Mouse (Mus musculus) CD4-positive helper T cell, adult 2 months (primary cell): ENCODE results near the gene St6galnac6.
A peak's percentile ranks its signal among the peaks of the same experiment; 100 is the strongest.

Experiments
- DNase-seq: peaks from one replicate; pipeline ENCODE4 v3.0.0-alpha.2; 2012; ENCODE audit warnings: low read depth, missing footprints, low spot score

Gene St6galnac6

GRCm38 (mm10) chr2:32637778-32638281, 38.3 kb downstream of the St6galnac6 start:
- peak; percentile 29 for DNase-seq

DNA sequence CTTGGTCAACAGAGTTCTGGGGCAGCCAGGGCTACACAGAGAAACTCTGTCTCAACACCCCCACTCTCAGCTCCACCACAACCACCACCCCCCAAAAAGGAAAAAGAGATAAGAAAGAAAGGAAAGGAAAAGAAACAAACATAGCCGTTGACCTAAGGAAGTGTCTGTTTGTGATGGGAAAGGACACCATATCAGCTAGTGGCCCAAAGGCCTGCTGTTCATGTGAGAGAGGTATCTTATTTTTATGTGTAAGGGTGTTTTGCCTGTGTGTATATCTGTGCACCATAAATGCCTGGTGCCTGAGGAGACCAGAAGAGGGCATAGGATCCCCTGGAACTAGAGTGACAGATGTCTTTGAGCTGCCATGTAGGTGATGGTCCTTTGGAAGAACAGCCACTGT, 40.1 kb downstream of the St6galnac6 start:
- DNase-seq, result no peak

GRCm38 (mm10) chr2:32640550-32641051, 41.1 kb downstream of the St6galnac6 start:
- DNase-seq, result no peak

- DNase-seq, result no peak
Observed at GRCm38 (mm10) chr2:32641810-32642209, 42.3 kb downstream of the St6galnac6 start.

DNA sequence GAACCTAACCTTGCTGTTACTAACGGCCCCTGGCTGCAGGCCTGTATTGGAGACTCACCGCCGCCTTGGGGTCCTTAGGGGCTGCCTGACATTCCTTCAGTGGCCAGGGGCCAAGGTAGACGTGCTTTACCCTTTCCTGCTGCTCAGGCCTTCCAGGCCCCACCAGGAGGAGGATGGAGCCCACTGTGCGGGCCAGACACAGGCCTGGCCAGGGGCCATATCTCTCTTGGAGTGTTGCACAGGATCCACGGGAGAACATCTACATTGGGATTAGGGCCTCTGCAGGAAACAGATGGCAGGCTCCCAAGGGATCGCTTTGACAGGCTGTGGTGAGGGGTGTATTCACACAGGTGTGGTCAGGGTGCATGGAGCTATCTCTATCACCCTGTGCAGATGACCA, 43.3 kb downstream of the St6galnac6 start:
- no peak for DNase-seq

DNA sequence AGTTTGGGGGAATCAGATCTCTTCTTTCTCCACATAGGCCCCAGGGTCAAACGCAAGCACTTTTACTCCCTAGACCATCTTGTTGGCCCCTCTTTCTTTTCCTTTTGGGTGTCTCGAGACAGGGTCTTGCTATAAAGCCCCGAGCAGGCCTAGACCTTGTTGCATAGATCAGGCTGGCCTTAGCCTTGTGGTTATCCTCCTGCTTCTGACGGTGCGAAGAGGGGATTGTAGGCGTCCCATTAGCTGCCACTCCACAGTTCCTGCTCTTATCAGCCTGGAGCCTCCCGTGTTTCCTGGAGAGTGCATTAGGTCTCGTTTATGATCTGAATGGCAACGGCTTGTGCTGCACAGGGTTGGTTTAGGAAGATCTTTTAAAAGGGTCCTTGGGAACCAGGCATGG, 44.6 kb downstream of the St6galnac6 start:
- DNase-seq, result no peak

DNA sequence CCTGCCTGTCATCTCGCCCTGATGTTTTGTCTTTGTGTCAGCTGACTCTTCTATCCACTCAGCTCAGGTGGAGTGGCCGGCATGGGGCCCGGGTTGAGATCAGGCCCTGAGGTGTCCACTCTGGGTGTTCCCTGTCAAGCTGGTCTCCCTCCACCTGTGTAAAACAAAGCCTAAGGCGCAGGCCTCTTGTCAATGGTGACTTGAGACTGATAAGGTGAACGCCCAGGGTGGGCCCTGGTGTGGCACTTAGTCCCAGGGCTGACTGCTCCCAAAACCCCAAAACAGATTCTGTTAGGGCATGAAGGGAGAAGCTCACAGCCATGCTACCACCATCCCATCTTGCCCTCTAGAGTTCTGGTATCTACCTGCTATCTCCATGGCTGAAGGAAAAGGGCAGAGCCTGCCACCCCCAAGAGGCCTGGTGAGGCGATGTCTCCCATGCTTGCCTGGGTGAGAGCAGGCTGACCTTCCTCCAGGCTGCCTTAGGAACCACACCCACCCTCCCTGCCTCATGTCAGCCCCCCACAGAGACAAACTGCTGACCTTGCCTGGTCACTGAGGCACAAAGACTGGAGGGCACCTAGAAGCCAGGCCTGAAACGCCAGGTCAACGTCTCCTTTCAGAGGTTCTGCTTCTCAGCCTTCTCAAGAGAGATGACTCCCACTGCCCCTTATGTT, 45.4 kb downstream of the St6galnac6 start:
- DNase-seq, result no peak

- no peak for DNase-seq
Observed at GRCm38 (mm10) chr2:32645647-32646046, 46.1 kb downstream of the St6galnac6 start.

DNA sequence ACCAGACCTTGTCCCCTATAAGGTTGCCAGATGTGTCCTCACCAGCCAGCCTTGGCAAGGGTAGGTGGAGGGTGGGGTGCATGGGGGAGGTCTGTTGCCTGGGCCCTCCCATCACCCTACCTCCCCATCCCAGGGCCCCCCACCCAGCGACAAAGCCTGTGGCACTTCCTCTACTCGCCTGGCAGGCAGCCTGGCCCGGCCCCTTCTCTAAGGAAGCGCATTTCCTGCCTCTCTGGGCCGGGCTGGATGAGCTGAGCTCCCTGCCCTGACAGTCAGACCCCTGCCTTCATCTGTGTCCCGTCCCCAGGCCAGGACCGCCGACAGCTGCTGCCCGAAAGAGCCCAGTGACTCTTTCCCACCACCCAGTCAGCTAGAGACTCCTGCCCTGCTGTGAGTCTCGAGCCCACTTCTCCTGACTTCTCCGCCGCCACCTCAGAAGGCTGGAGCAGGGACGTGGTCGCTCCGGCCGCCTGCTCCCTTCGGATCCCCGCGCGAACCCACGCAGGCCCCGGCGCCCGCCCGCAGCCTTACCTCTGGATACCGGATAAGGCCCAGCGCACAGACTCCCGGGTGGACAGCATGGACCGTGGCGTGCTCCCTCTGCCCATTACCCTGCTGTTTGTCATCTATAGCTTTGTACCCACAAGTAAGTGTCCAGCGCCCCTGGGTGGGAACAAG, 47.0 kb downstream of the St6galnac6 start, which contains the start of gene Eng:
Gene Eng, plus strand, starts transcription at position 217 of the 678 bp plus-strand sequence.
- no peak for DNase-seq

DNA sequence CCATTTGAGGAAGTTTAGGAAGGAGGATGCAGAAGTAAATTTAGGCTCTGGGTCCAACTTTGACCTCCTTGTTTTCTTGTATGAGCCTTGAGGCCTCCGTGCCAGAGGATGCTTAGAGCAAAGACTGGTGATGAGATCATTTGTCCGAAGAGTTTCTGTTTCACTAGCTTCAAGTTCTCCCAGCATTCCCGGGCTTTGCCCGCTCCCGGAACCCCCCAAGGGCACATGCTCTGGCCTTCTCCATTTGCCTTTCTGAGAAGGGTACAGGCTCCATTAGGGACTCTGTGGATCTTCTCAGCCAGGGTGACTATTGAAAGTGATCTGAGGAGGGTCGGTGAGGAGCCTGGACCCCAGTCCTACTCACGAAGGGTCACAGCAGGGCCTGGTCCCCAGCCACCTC, 47.9 kb downstream of the St6galnac6 start:
- DNase-seq, result no peak

DNA sequence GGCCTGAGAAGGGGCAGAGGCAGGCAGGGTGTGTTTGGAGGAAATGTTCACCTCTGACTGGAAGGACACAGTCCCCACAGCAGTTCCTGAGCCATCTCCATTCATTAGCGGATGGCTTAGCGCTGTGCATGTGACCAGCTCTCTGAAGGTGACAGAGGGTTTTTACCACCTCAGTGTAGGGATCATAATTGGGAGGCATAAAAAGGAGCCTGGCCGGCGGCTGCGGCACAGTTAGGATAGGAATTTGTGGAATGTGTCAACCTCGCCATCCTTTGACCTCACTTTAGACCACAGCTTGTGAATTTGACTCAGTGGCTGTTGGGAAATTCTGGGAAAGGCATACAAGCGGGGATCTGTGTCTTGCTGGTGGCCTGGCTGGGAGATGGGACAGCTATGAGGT, 54.3 kb downstream of the St6galnac6 start:
- DNase-seq, result no peak

DNA sequence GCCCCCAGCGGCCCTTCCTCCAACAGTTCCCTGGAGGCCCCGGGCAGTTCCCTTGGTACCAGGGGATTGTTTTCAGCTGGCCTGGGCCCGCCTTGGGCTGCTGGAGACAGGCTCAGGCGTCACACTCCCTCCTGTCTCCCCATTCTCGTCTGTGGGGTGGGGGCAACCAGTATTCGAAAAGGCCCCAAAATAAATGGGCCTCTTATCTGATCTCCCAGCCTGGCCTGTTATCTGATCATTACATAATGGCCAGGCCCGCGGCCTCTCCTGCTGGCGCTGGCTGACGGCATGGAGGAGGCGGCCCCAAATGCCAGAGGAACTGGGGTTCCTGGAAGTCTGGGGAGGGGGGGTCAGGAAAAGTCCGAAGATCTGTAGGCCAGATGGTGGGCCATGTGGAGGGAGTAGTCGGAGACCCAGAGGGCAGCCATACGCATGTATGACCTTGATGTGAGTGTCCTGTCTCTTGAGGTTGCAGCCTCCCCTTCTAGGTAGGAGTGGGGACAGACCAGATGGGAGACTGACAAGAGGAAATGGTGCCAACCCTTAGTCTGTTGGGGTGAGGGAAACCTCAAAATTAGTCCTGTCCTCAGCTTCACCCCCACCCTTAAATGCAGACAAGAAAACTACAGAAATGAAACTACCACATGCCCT, 55.4 kb downstream of the St6galnac6 start:
- no peak for DNase-seq

GRCm38 (mm10) chr2:32655394-32655744, 55.9 kb downstream of the St6galnac6 start:
- no peak for DNase-seq

DNA sequence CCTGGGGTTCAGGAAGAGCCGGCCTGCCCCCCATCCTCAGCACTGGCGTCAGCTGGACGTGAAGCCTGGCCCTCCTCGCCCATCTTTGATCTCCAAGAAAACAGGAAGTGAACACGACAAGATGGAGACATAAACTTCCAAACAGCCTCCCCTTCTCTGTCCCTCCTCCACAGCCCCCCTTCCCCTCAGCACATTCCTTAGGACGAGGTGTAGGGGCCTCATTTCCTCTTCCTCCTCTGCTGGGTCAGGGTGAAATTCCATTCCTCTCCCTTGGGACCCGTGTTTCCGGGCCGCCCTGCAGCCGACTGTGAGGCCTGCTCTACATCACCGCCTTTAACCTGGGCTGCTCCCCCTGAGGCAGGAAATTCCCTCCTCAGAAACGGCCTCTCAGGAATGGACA, 56.3 kb downstream of the St6galnac6 start:
- no peak for DNase-seq

DNA sequence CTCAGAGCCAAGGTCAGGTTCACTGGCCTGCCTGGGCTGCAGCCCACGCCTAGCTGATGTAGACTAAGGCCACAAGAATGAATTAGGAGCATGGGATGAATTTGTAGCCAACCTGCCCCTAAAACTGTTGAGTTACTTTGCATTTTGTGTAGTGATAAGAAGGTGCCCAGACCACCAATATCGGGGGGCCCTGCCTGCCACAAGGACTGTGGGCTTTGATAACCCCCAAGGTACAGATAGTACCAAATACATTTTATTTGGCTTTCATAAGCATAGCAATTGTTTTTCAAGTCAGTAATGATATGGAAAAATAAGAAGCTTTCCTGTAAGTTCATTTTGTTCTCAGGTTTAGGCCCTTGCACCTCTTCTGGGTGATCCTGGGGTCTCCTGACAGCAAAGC, 59.4 kb downstream of the St6galnac6 start:
- no peak for DNase-seq

DNA sequence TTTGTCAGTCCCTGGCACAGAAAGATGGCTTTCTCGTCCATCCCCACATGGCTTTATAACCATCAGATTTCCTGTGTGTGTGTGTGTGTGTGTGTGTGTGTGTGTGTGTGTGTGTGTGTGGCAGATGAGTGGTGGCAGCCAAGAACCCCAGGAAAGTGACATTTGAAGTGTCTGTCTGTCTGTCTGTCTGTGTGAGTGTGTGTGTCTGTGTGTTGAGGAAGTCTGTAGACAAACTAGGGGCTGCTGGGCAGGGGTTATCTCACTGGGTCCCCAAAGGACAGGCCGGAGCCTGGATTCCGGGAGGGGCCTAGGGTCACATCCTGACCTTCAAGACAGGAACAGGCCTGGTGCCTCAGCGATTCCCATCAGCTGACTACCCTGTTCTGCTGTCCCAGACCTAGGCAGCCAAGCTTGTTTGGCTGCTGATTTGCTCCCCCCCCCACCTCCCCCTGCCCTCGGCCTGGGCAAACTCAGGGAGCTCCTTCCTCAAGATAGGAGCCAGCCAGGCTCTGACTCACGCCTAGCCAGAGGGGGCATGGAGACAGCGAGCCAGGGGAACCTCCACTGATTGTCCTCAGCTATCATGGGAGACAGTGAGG, 62.1 kb downstream of the St6galnac6 start:
- no peak for DNase-seq

- DNase-seq, result no peak
Observed at GRCm38 (mm10) chr2:32662291-32662690, 62.8 kb downstream of the St6galnac6 start.

DNA sequence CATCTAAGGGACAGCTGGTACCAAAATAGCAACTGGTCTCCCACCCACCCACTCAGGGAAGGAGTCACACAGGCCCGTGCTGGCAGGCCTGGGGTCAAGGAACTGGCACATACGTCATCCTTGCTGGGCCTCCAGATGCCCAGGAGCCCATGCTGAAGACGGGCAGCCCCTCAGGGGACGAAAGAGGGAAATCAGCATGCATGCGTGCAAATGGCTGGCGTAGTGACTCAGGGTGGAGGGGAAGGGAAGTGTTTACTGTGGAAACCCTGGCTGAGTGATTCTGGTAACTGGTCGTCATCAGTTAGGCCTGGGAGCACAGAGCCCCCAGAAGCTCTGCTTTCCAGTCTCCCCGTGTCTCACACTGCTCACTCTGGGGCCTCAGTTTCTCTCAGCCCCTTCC, 65.8 kb downstream of the St6galnac6 start:
- DNase-seq, result no peak

DNA sequence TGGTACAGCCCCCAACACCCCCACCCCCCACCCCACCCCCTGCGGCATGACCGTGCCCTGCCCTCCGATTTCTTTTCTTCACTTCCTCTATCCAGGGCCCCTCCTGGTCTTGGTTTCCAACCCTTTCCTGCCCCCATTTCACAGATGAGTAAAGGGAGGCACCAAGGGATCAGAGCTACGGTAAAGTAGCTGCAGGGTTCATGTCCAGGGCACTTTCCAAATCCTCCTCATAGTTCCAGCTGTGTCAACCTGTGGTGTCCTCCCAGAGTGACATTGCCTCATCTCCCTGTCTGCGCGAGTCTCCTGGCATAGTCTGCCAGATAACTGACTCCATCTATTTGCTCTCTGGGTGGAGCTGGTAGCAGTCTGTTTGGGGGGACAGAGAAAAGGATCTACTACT, 66.3 kb downstream of the St6galnac6 start:
- DNase-seq, result no peak

DNA sequence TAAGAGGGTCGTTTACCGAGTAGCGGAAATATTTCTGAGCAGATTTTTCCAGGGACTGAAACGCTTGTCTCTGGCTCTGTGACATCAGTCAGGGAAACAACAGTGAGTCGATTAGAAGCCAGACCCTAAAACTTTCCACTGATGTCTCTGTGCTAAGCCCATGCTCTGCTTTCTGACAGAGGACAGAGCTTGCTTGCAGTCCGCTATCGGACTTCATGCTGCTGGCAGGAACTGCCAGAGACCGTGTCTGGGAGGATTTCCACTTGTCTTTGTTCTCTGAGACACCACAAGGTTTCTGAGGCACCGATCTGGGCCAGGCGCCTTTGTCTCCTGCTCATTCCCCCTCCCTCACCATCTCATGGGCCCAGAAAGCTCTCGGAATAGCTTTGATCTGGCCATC, 68.3 kb downstream of the St6galnac6 start:
- no peak for DNase-seq

DNA sequence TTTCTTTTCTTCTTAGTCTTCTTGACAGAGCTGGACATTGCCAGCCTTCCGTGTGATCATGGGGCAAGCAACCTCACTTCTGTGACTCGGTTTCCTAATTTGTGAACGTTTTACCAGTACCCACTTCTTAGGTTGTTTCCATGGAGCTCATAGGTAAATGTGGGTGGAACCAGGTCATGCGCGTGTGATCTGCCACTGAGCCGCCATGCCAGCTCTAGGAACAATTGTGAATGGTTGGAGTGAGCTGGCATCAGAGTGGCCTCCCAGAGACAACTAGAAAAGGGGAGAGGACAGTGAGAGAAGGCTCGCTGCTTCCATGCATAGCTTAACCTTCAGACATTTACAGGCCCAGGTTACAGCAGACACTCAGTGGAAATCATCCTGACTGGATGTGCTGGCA, 68.7 kb downstream of the St6galnac6 start:
- no peak for DNase-seq

DNA sequence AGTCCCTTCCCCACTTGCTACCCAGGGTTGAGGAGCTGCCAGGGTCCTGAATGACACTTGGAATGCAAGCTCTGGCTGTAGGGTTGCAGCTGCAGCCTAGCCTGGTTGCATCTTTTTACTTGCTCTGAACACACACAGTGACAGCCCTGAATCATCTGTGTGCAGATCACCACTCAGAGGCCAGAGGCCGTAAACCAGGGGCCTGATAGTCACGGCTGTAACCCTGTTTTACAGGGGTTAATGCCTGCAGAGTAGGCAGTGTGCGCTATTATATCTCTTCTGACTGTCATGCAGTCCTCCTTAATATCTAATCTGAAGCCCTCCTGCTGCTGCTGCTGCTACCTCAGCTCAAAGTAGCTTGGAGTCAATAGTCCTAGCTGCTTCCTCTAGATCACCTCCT, 70.4 kb downstream of the St6galnac6 start:
- DNase-seq, result no peak
